Mouse (Mus musculus) MEL (cell line): ENCODE results near the gene Haus2. TPM values are rescaled to one million over a fixed set of nuclear protein-coding genes. Genes with fewer than 3 reads are reported as not detected.

Experiments used
- DNase-seq: peaks from one replicate; pipeline ENCODE4 v3.0.0; 2011; ENCODE audit warnings: low read depth, low spot score
- H3K27ac ChIP-seq: 2 replicates; pipeline ENCODE4 v1.5.1; 2012; ENCODE audit warnings: low read depth, mild to moderate bottlenecking, control low read depth, low read length, moderate library complexity; ENCODE audit not compliant: control insufficient read depth
- H3K27me3 ChIP-seq, 2 experiments: fragments of 150-350 bp in 1 of 2; sonication (generic) in 1 of 2; 2 replicates each; pipeline ENCODE4 v1.6.1; 2012; ENCODE audit warnings: low read length in 2 of 2, mild to moderate bottlenecking in 2 of 2, improper control_type of control experiment in 1 of 2, moderate library complexity in 1 of 2; ENCODE audit not compliant: insufficient read depth in 2 of 2, control insufficient read depth in 1 of 2
- H3K36me3 ChIP-seq, 2 experiments: 2 replicates each; pipeline ENCODE4 v1.6.1; 2012 to 2014; ENCODE audit warnings: low read length in 2 of 2, improper control_type of control experiment in 1 of 2, inconsistent platforms in 1 of 2, mild to moderate bottlenecking in 1 of 2; ENCODE audit not compliant: insufficient read depth in 2 of 2, control insufficient read depth in 1 of 2
- H3K4me1 ChIP-seq, 2 experiments: fragments of 150-350 bp in 1 of 2; sonication (generic) in 1 of 2; 2 replicates each; pipeline ENCODE4 v1.6.1; 2012; ENCODE audit warnings: low read length in 2 of 2, improper control_type of control experiment in 1 of 2, mild to moderate bottlenecking in 1 of 2; ENCODE audit not compliant: insufficient read depth in 2 of 2, control insufficient read depth in 1 of 2
- H3K4me3 ChIP-seq, 2 experiments: fragments of 150-350 bp in 1 of 2; sonication (generic) in 1 of 2; 2 replicates each; pipeline ENCODE4 v1.5.1; 2012; ENCODE audit warnings: low read depth in 2 of 2, low read length in 2 of 2, mild to moderate bottlenecking in 2 of 2, moderate library complexity in 2 of 2, control low read depth in 1 of 2, improper control_type of control experiment in 1 of 2; ENCODE audit not compliant: control insufficient read depth in 1 of 2, insufficient read depth in 1 of 2
- H3K79me2 ChIP-seq: 2 replicates; pipeline ENCODE4 v1.6.1; 2012; ENCODE audit warnings: mild to moderate bottlenecking, low read length, moderate library complexity; ENCODE audit not compliant: control insufficient read depth, poor library complexity, insufficient read depth
- H3K9ac ChIP-seq: 2 replicates; pipeline ENCODE4 v1.6.1; 2012; ENCODE audit warnings: low read depth, mild to moderate bottlenecking, control low read depth, low read length, moderate library complexity; ENCODE audit not compliant: control insufficient read depth, poor library complexity, severe bottlenecking
- H3K9me3 ChIP-seq: fragments of 150-350 bp; sonication (generic); replicated peaks from 2 replicates; pipeline ENCODE4 v1.6.1; 2012; ENCODE audit warnings: mild to moderate bottlenecking, low read length, improper control_type of control experiment, moderate library complexity; ENCODE audit not compliant: insufficient read depth
- BHLHE40 ChIP-seq: IDR thresholded peaks from 2 replicates; pipeline ENCODE4 v1.6.1; 2012; ENCODE audit warnings: low read depth, mild to moderate bottlenecking, inconsistent platforms, low read length, improper control_type of control experiment, borderline replicate concordance
- CHD2 ChIP-seq: IDR thresholded peaks from 2 replicates; pipeline ENCODE4 v1.6.1; 2011; ENCODE audit warnings: low read length, improper control_type of control experiment
- CTCF ChIP-seq, 3 experiments: IDR thresholded peaks in 2 of 3; conservative IDR thresholded peaks in 1 of 3; 2 replicates each; pipeline ENCODE4 v1.5.1; 2011 to 2012; ENCODE audit warnings: low read length in 3 of 3, low read depth in 2 of 3, mild to moderate bottlenecking in 2 of 3, improper control_type of control experiment in 1 of 3, inconsistent platforms in 1 of 3, mixed read lengths in 1 of 3, moderate library complexity in 1 of 3; ENCODE audit not compliant: control insufficient read depth in 1 of 3, insufficient read depth in 1 of 3, poor library complexity in 1 of 3, severe bottlenecking in 1 of 3
- EP300 ChIP-seq, 2 experiments: IDR thresholded peaks; 2 replicates each; pipeline ENCODE4 v1.6.1; 2011; ENCODE audit warnings: improper control_type of control experiment in 2 of 2, low read length in 2 of 2, low read depth in 1 of 2, mild to moderate bottlenecking in 1 of 2
- GABPA ChIP-seq: IDR thresholded peaks from 2 replicates; pipeline ENCODE4 v1.6.1; 2012; ENCODE audit warnings: low read depth, mild to moderate bottlenecking, inconsistent platforms, low read length, improper control_type of control experiment, moderate library complexity
- JUND ChIP-seq: IDR thresholded peaks from 2 replicates; pipeline ENCODE4 v1.6.1; 2011; ENCODE audit warnings: low read depth, mild to moderate bottlenecking, improper control_type of control experiment, low read length
- MAZ ChIP-seq: IDR thresholded peaks from 2 replicates; pipeline ENCODE4 v1.6.1; 2012; ENCODE audit warnings: low read depth, mild to moderate bottlenecking, inconsistent platforms, low read length, improper control_type of control experiment
- MYC ChIP-seq: IDR thresholded peaks from 2 replicates; pipeline ENCODE4 v1.6.1; 2011; ENCODE audit warnings: low read depth, mild to moderate bottlenecking, low read length, improper control_type of control experiment, moderate library complexity
- NELFE ChIP-seq: IDR thresholded peaks from 2 replicates; pipeline ENCODE4 v1.6.1; 2011; ENCODE audit warnings: low read depth, low read length, improper control_type of control experiment
- NRF1 ChIP-seq: IDR thresholded peaks from 2 replicates; pipeline ENCODE4 v1.6.1; 2014; ENCODE audit warnings: low read depth, mild to moderate bottlenecking, inconsistent platforms, low read length, improper control_type of control experiment, moderate library complexity; ENCODE audit not compliant: poor library complexity, insufficient read depth, severe bottlenecking
- RAD21 ChIP-seq: IDR thresholded peaks from 2 replicates; pipeline ENCODE4 v1.6.1; 2011; ENCODE audit warnings: mild to moderate bottlenecking, low read depth, low read length, improper control_type of control experiment
- RCOR1 ChIP-seq: IDR thresholded peaks from 2 replicates; pipeline ENCODE4 v1.6.1; 2012; ENCODE audit warnings: low read depth, mild to moderate bottlenecking, inconsistent platforms, low read length, improper control_type of control experiment
- TBP ChIP-seq: IDR thresholded peaks from 2 replicates; pipeline ENCODE4 v1.8.0; 2011; ENCODE audit warnings: low read depth, low read length, improper control_type of control experiment
- TCF12 ChIP-seq: IDR thresholded peaks from 2 replicates; pipeline ENCODE4 v1.6.1; 2014; ENCODE audit warnings: low read depth, mild to moderate bottlenecking, inconsistent platforms, low read length, improper control_type of control experiment, moderate library complexity
- ZC3H11A ChIP-seq: IDR thresholded peaks from 2 replicates; pipeline ENCODE4 v1.6.1; 2012; ENCODE audit warnings: low read depth, mild to moderate bottlenecking, inconsistent platforms, low read length, improper control_type of control experiment
- ZMIZ1 ChIP-seq: IDR thresholded peaks from 2 replicates; pipeline ENCODE4 v1.6.1; 2012; ENCODE audit warnings: low read depth, mild to moderate bottlenecking, inconsistent platforms, low read length, improper control_type of control experiment, moderate library complexity
- polyA plus RNA-seq, 2 experiments: library from polyadenylated mRNA; stranded (reverse) in 1 of 2; unstranded in 1 of 2; fragments of >175 nt in 1 of 2; fragments of >200 nt in 1 of 2; gene quantifications; 2 replicates each; pipeline versions ENCODE4 v1.2.1 to v1.2.4; 2012; ENCODE audit warnings: low replicate concordance in 2 of 2, low read depth in 1 of 2; ENCODE audit not compliant: insufficient read length in 2 of 2, insufficient read depth in 1 of 2, missing spikeins in 1 of 2
- total RNA-seq: library from RNA; depleted of rRNA; stranded (reverse); fragments of 300-350 nt; gene quantifications from 2 replicates; pipeline ENCODE4 v1.2.3, GENCODE M21; 2012

Haus2 gene
- total and polyA plus RNA-seq, 3 experiments: 14.5 to 16.7 TPM; not detected in 1

GRCm38 (mm10) chr2:120662766-120663165 is 53.6 kb downstream of the Haus2 start:
- TF ChIP-seq RAD21: no peak
- TF ChIP-seq TCF12: no peak
- no peak for TF ChIP-seq EP300 (IDR thresholded peaks at IDR 0.05; ENCODE audit: low read depth in 1 of 2, low read length in 2 of 2)
- no peak for TF ChIP-seq BHLHE40
- no peak for TF ChIP-seq NELFE
- TF ChIP-seq RCOR1: no peak
- TF ChIP-seq CHD2: no peak
- TF ChIP-seq MYC: no peak
- no peak for TF ChIP-seq TBP
- no peak for TF ChIP-seq ZC3H11A
- Histone ChIP-seq H3K36me3 (peaks cover 0 to 32% of the 10 kb centered on the region in 2 experiments; a peak in 2 of 4 replicates), H3K79me2 (no peaks in the 10 kb centered on the region), H3K27ac (no peak overlapping the region), H3K27me3 (peaks cover 0 to 1% of the 10 kb centered on the region in 2 experiments; a peak in 1 of 4 replicates), H3K9ac (no peak overlapping the region), H3K9me3 (no peaks in the 10 kb centered on the region), H3K4me1 (peaks cover 17 to 30% of the 10 kb centered on the region in 2 experiments), H3K4me3 (no peak overlapping the region)
- no peak for DNase-seq

GRCm38 (mm10) chr2:120663491-120664154 is 54.4 kb downstream of the Haus2 start:
- H3K9me3 ChIP-seq: no peaks in the 10 kb centered on the region
- H3K9ac ChIP-seq: no peak overlapping the region
- peaks cover 0 to 1% of the 10 kb centered on the region in 2 experiments; a peak in 1 of 4 replicates for H3K27me3 ChIP-seq
- H3K36me3 ChIP-seq: peaks cover 0 to 32% of the 10 kb centered on the region in 2 experiments; a peak in 2 of 4 replicates
- H3K4me1 ChIP-seq: peaks cover 13 to 27% of the 10 kb centered on the region in 2 experiments
- TF ChIP-seq MYC: no peak
- TF ChIP-seq CTCF (IDR thresholded peaks at IDR 0.05 in 2 of 3, conservative IDR thresholded peaks at IDR 0.05 in 1 of 3; ENCODE audit: control insufficient read depth in 1 of 3, insufficient read depth in 1 of 3, low read depth in 2 of 3, low read length in 3 of 3, poor library complexity in 1 of 3, severe bottlenecking in 1 of 3): 0 out of 6 replicates have a peak, but pooled peaks of 2 of the 3 experiments have one; percentile 2 to 3
- no peak overlapping the region for H3K27ac ChIP-seq
- DNase-seq: no peak
- H3K4me3 ChIP-seq: no peak overlapping the region
- H3K79me2 ChIP-seq: no peaks in the 10 kb centered on the region

DNA sequence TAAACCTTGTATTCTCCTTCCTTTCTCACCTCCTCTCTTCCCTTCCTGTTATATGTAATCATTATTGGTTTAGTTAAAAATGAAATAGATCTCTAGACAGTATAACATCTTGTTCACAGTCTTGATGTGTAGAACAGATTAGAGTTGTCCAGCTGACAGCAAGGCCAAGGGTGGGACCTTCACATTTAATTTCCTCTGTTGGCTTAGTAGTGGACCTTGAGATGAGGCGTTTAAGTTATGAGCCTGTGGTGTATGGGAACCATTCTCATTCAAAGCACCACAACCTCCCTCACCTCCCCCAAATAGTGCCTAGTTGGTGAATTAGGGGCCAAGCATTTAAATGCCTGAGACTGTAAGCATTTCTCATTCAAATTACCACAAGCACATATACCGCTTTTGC is 58.3 kb downstream of the Haus2 start:
- TF ChIP-seq NRF1: no peak
- no peak for TF ChIP-seq GABPA
- no peak for TF ChIP-seq MYC
- TF ChIP-seq ZMIZ1: no peak
- no peak for TF ChIP-seq JUND
- no peak for TF ChIP-seq MAZ
- Histone ChIP-seq H3K4me3 (no peak overlapping the region), H3K36me3 (peaks cover 0 to 3% of the 10 kb centered on the region in 2 experiments; a peak in 2 of 4 replicates)

More for the DNA sequence above, 58.3 kb downstream of the Haus2 start:
- peaks cover 0 to 6% of the 10 kb centered on the region in 2 experiments; a peak in 2 of 4 replicates for H3K4me1 ChIP-seq
- H3K27ac ChIP-seq: no peak overlapping the region
- H3K27me3 ChIP-seq: peaks cover 0 to 1% of the 10 kb centered on the region in 2 experiments; a peak in 1 of 4 replicates
- H3K9ac ChIP-seq: no peak overlapping the region
- H3K9me3 ChIP-seq: no peaks in the 10 kb centered on the region
- no peaks in the 10 kb centered on the region for H3K79me2 ChIP-seq
- DNase-seq: no peak
